Mouse (Mus musculus) heart, adult 2 months (tissue): ENCODE results near the gene Oxtr. TPM values are rescaled to one million over a fixed set of nuclear protein-coding genes. Genes with fewer than 3 reads are reported as not detected.

ENCODE experiments used
- DNase-seq, 2 experiments: peaks; one replicate each; pipeline ENCODE4 v3.0.0; 2021
- H3K27ac ChIP-seq: fragments of 200-600 bp; 2 replicates; pipeline ENCODE4 v1.8.1; 2022
- H3K27me3 ChIP-seq: fragments of 200-500 bp; 2 replicates; pipeline ENCODE4 v1.6.1; 2012; ENCODE audit warnings: mild to moderate bottlenecking, low read length, inconsistent platforms, mixed read lengths; ENCODE audit not compliant: control insufficient read depth, insufficient read depth
- H3K36me3 ChIP-seq: fragments of 200-500 bp; 2 replicates; pipeline ENCODE4 v1.6.1; 2012; ENCODE audit warnings: low read length, inconsistent platforms; ENCODE audit not compliant: control insufficient read depth, insufficient read depth
- H3K4me1 ChIP-seq: fragments of 200-500 bp; 2 replicates; pipeline ENCODE4 v1.6.1; 2011; ENCODE audit warnings: low read length; ENCODE audit not compliant: control insufficient read depth, insufficient read depth
- H3K4me3 ChIP-seq: fragments of 200-600 bp; 2 replicates; pipeline ENCODE4 v1.8.1; 2022
- H3K79me2 ChIP-seq: fragments of 200-500 bp; replicated peaks from 2 replicates; pipeline ENCODE4 v1.6.1; 2012; ENCODE audit warnings: mild to moderate bottlenecking, inconsistent platforms, low read length, moderate library complexity, mixed read lengths; ENCODE audit not compliant: control insufficient read depth, insufficient read depth
- H3K9ac ChIP-seq: fragments of 200-500 bp; 2 replicates; pipeline ENCODE4 v1.6.1; 2012; ENCODE audit warnings: low read depth, mild to moderate bottlenecking, control low read depth, inconsistent platforms, low read length, mixed read lengths
- CTCF ChIP-seq: fragments of 200-600 bp; IDR thresholded peaks from 2 replicates; pipeline ENCODE4 v1.8.1; 2022; ENCODE audit warnings: antibody characterized with exemption, mild to moderate bottlenecking, moderate library complexity
- EP300 ChIP-seq: fragments of 200-500 bp; IDR thresholded peaks from 2 replicates; pipeline ENCODE4 v1.6.1; 2011; ENCODE audit warnings: low read depth, low read length, control low read depth; ENCODE audit not compliant: insufficient read depth
- POLR2A ChIP-seq: fragments of 200-500 bp; IDR thresholded peaks from 2 replicates; pipeline ENCODE4 v1.6.1; 2011; ENCODE audit warnings: mild to moderate bottlenecking, low read depth, low read length, control low read depth; ENCODE audit not compliant: insufficient read depth
- WGBS: fragments of 180-500 bp; shearing (Covaris S2); methylation state at CpG from one replicate; pipeline ENCODE4 v1.1.7; 2018; 5-methylcytosine and 5-hydroxymethylcytosine counted together
- intact Hi-C: fragments of 180-260 bp; cut with DNase I; formaldehyde crosslinking; loops from one replicate; pipeline ENCODE4 v1.15.1; 2025
- long read RNA-seq: library from polyadenylated mRNA; stranded (forward); transcript quantifications from one replicate; pipeline ENCODE4 v2.0.0, GENCODE M21; 2021
- polyA plus RNA-seq: library from polyadenylated mRNA; depleted of rRNA; stranded (reverse); fragments of >200 nt; gene quantifications from 2 replicates; pipeline ENCODE4 v1.2.3, GENCODE M21; 2012; rRNA removed
- total RNA-seq, 2 experiments: library from RNA; stranded (reverse); gene quantifications; 2 replicates each; pipeline ENCODE4 v1.2.3; 2021

Oxtr gene
- total RNA-seq (under 1 TPM; 0.18 to 0.21 TPM), polyA plus RNA-seq (0.10 and 0.18 TPM in 2 replicates)
- long read RNA-seq = 0 reads

GRCm38 (mm10) chr6:112489910-112490559, at the start of gene Oxtr:
Oxtr (minus strand) TSS chr6:112489943.
- TF ChIP-seq POLR2A = no peak
- no peak for TF ChIP-seq CTCF
- TF ChIP-seq EP300 = no peak
- WGBS = 7% methylated on average over 24 of the region's 24 CpGs
- peaks cover 10% of the 10 kb centered on the region for H3K27me3 ChIP-seq
- 0 out of 2 replicates have a peak within 1 kb of the TSS, but pooled peaks have one; percentile 21 for H3K9ac ChIP-seq
- H3K27ac ChIP-seq = no peak within 1 kb of the TSS
- H3K4me3 ChIP-seq = peak within 1 kb of the TSS; percentile 36
- no peak for DNase-seq
- H3K36me3 ChIP-seq = no peaks in the 10 kb centered on the region
- H3K4me1 ChIP-seq = 0 out of 2 replicates have a peak, but pooled peaks cover 1% of the 10 kb centered on the region
- no peaks in the 10 kb centered on the region for H3K79me2 ChIP-seq
- intact Hi-C loops = loop anchor here (5.0 to 10.0 kb wide), 2 partner anchors 205 to 512 kb away; partner anchors contain the start of gene Rad18

GRCm38 (mm10) chr6:112525434-112525833, 35.7 kb upstream of the Oxtr start:
- H3K27ac ChIP-seq = no peak overlapping the region
- no peaks in the 10 kb centered on the region for H3K4me1 ChIP-seq
- H3K36me3 ChIP-seq = no peaks in the 10 kb centered on the region
- H3K79me2 ChIP-seq = no peaks in the 10 kb centered on the region
- WGBS = 73% methylated on average over 5 of the region's 5 CpGs
- DNase-seq = no peak
- H3K9ac ChIP-seq = no peak overlapping the region
- H3K4me3 ChIP-seq = no peak overlapping the region
- TF ChIP-seq EP300 (no peak), CTCF (no peak), POLR2A (no peak)
- no peaks in the 10 kb centered on the region for H3K27me3 ChIP-seq
- intact Hi-C loops = no loop called here

- Histone ChIP-seq H3K4me3 (no peak overlapping the region), H3K79me2 (no peaks in the 10 kb centered on the region), H3K27ac (no peak overlapping the region), H3K4me1 (no peaks in the 10 kb centered on the region), H3K9ac (no peak overlapping the region), H3K27me3 (no peaks in the 10 kb centered on the region), H3K36me3 (no peaks in the 10 kb centered on the region)
- no peak for DNase-seq
- intact Hi-C loops = no loop called here
- no peak for TF ChIP-seq POLR2A
- TF ChIP-seq CTCF = no peak
- TF ChIP-seq EP300 = no peak
- WGBS = 61% methylated on average over 10 of the region's 10 CpGs
These were observed 34.7 kb upstream of the Oxtr start for GRCm38 (mm10) chr6:112524459-112524858.

- TF ChIP-seq POLR2A (no peak), EP300 (no peak), CTCF (no peak)
- intact Hi-C loops = no loop called here
- Histone ChIP-seq H3K9ac (no peak overlapping the region), H3K27ac (no peak overlapping the region), H3K36me3 (no peaks in the 10 kb centered on the region), H3K27me3 (no peaks in the 10 kb centered on the region), H3K79me2 (no peaks in the 10 kb centered on the region), H3K4me3 (no peak overlapping the region), H3K4me1 (peaks cover 2% of the 10 kb centered on the region; the same call in 1 of the 2 replicates)
- 74% methylated on average over 3 of the region's 3 CpGs for WGBS
- DNase-seq = no peak
These were observed 28.2 kb upstream of the Oxtr start for GRCm38 (mm10) chr6:112517991-112518390.

- Histone ChIP-seq H3K4me1 (peaks cover 2% of the 10 kb centered on the region; the same call in 1 of the 2 replicates), H3K36me3 (no peaks in the 10 kb centered on the region), H3K9ac (no peak overlapping the region), H3K79me2 (no peaks in the 10 kb centered on the region), H3K27ac (no peak overlapping the region), H3K27me3 (no peaks in the 10 kb centered on the region), H3K4me3 (no peak overlapping the region)
- TF ChIP-seq CTCF = no peak
- WGBS = 77% methylated on average over 3 of the region's 3 CpGs
- no peak for DNase-seq
- intact Hi-C loops = no loop called here
These were observed 27.8 kb upstream of the Oxtr start for GRCm38 (mm10) chr6:112517572-112517971.

- Histone ChIP-seq H3K27me3 (no peaks in the 10 kb centered on the region), H3K4me1 (peaks cover 2% of the 10 kb centered on the region; the same call in 1 of the 2 replicates), H3K27ac (no peak overlapping the region), H3K36me3 (no peaks in the 10 kb centered on the region), H3K9ac (no peak overlapping the region), H3K79me2 (no peaks in the 10 kb centered on the region), H3K4me3 (no peak overlapping the region)
- TF ChIP-seq CTCF = no peak
- TF ChIP-seq EP300 = no peak
- TF ChIP-seq POLR2A = no peak
- WGBS = 61% methylated on average over 1 of the region's 1 CpGs
- DNase-seq = no peak
- intact Hi-C loops = no loop called here
These were observed 26.8 kb upstream of the Oxtr start for GRCm38 (mm10) chr6:112516496-112516895.
